Mouse (Mus musculus): Measurements from ENCODE around the gene Tsr1. TPM values are rescaled to one million over a fixed set of nuclear protein-coding genes. Genes with fewer than 3 reads are reported as not detected.

Gene Tsr1
- 63.0 and 66.1 TPM in 2 replicates for polyA plus RNA-seq (2016; fragmentation: Nextera tagmentation; extraction: Ambion mirVana)

DNA sequence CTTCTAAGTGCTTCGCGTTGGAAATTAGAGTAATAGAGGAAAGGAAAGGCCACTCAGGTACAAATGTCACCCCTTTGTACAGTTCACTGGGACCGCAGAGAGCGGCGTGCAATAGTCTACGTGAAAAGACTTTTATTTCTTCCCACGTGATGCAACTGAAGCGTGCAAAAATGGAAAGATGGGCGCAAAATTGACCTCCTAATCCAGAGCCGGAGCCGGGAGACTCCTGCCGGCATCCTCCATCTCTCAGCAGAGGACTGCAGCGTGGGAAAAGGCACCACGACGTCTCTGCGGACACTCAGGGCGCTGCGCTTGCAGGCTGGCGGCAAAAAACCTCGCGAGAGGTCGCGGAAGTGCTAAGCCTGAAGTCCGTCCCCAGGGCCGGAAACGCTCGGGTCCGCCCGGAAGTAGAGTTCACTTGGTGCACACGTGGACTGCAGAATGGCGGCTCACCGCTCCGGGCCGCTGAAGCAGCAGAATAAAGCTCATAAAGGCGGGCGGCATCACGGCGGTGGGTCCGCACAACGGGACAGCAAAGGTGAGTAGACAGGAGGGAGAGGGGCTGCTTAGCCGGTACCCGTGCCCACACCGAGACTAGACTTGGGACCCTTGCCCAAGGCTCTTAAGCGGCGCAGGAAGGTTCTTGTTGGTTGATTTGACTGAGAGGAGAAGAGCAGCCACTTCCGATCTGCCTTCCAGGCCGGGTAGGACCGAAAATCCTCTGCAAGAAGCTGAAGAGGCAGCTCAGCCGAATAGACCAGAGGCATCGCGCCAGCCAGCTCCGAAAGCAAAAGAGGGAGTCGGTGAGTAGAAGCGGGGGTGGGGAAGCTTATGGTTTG is at the start of gene Tsr1:
Tsr1 (plus strand) TSS at position 394 of the 839 bp plus-strand sequence.
- H3K27me3 ChIP-seq (ENCODE audit: poor library complexity, severe bottlenecking), result no peaks in the 10 kb centered on the region
- peak within 1 kb of the TSS; percentile 89 for H3K4me3 ChIP-seq
- peak within 1 kb of the TSS; percentile 90 for H3K27ac ChIP-seq
- H3K9me3 ChIP-seq, result no peaks in the 10 kb centered on the region
- WGBS, result under 1% methylated on average over 54 of the region's 54 CpGs
- H3K4me1 ChIP-seq, result peaks cover 44% of the 10 kb centered on the region
- DNase-seq (ENCODE audit: extremely low spot score, low spot score), result peak; percentile 93
- H3K36me3 ChIP-seq (replicated peaks), result peaks cover 41% of the 10 kb centered on the region

DNA sequence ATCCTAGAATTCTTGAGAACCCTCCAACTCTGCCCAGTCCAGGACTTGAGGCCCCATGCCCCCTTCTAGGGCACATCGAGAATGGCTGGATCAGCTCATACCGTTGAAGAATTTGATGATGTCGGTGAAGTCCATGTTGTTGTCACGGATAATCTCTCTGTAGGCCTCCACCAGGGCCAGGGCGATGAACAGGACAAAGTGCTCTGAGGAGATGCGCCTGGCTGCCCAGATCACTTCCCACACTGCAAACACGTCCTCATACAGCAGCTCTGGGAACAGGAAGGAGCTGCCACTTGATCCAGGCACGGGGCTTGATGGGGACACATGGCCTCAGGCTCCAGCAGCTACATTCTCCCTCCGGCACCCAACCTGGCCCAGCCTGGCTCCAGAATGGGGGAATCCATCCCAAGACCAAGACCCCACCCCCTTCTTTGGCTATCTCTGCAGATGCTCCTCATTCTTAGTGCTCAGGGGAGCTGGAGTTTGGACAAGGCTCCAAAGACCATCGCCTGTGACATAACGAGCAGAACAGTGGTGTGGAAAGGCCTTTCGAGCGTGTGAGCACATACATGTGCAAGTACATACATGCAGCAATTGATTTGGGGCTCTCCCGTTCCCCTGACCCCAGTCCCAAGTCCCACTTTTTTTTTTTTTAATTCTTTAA is 46.7 kb upstream of the Tsr1 start:
- Histone ChIP-seq H3K4me1 (peaks cover 16% of the 10 kb centered on the region), H3K4me3 (no peak overlapping the region), H3K9me3 (no peaks in the 10 kb centered on the region), H3K27me3 (ENCODE audit: poor library complexity, severe bottlenecking) (no peaks in the 10 kb centered on the region), H3K36me3 (replicated peaks) (peaks cover 39% of the 10 kb centered on the region), H3K27ac (no peak overlapping the region)
- 85% methylated on average over 14 of the region's 14 CpGs for WGBS
- no peak for DNase-seq (ENCODE audit: extremely low spot score, low spot score)

DNA sequence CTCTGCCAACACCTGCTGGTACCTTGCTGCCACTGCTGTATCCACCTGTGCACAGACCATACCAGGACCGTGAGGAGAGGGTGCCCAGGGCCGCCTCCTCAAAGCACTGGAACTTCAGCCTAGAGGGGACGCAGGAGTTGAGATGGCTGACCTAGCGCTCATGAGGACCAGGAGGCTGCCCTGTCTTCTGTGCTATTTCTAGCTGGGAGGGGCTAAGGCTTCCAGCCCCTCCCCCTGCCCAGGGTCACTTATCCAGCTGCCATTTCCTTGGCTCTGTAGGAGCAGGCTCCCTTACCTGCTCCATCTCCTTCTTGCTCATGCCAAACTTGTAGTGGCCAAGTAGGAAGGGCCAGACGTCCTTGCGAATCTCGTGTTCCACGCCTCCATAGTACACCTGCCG is 40.1 kb upstream of the Tsr1 start:
- no peak overlapping the region for H3K27ac ChIP-seq

DNA sequence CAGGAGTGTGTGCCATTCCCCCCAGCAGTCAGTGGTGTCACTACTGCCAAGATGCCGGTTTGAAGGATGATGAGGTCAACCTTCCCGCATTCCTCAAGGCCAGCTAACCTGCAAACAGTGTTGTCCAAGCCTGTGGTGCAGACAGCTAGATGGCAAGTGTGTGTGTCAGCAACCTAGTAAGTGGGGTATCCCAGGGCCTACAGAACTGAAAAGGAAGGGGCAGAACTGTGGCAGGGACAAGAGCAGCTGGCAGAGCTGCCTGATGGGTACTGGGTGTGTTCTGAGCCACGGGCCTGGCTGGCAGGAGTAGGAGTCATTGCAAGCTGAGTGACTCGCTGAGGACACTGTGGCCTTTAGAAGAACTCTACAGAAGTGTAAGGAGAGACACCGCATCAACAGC is 35.7 kb upstream of the Tsr1 start:
- Histone ChIP-seq H3K4me3 (no peak overlapping the region), H3K36me3 (replicated peaks) (peaks cover 50% of the 10 kb centered on the region), H3K27me3 (ENCODE audit: poor library complexity, severe bottlenecking) (no peaks in the 10 kb centered on the region), H3K9me3 (no peaks in the 10 kb centered on the region), H3K4me1 (0 out of 2 replicates have a peak, but pooled peaks cover 9% of the 10 kb centered on the region), H3K27ac (no peak overlapping the region)
- WGBS, result 89% methylated on average over 5 of the region's 5 CpGs
- no peak for DNase-seq (ENCODE audit: extremely low spot score, low spot score)

More for the DNA sequence above, 40.1 kb upstream of the Tsr1 start:
- peaks cover 38% of the 10 kb centered on the region for H3K36me3 ChIP-seq (replicated peaks)
- no peak for DNase-seq (ENCODE audit: extremely low spot score, low spot score)
- H3K9me3 ChIP-seq, result no peaks in the 10 kb centered on the region
- WGBS, result 87% methylated on average over 9 of the region's 9 CpGs
- no peaks in the 10 kb centered on the region for H3K27me3 ChIP-seq (ENCODE audit: poor library complexity, severe bottlenecking)
- 0 out of 2 replicates have a peak, but pooled peaks cover 6% of the 10 kb centered on the region for H3K4me1 ChIP-seq
- no peak overlapping the region for H3K4me3 ChIP-seq

DNA sequence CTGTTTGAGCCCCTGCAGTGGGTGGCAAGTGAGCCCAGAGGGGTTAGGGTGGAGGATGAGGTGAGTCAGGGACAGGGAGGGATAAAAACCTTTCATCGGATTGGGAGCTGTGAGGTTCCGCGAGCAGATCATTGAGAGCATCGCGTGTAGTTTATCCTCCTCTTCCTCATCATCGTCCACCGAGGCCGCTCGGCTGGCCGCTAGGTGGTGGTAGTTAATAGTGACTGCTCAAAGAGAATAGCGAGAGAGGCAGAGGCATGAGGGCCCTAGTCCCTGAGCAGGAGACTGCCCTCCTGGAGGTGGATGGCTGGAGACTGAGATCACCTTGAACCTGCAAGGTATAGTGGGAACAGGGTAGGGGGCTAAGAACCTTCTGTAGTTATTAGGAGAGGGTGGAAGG is 34.4 kb upstream of the Tsr1 start:
- no peak overlapping the region for H3K4me3 ChIP-seq
- no peaks in the 10 kb centered on the region for H3K27me3 ChIP-seq (ENCODE audit: poor library complexity, severe bottlenecking)
- 29% methylated on average over 11 of the region's 11 CpGs for WGBS
- H3K27ac ChIP-seq, result no peak overlapping the region
- H3K36me3 ChIP-seq (replicated peaks), result peaks cover 57% of the 10 kb centered on the region
- no peak for DNase-seq (ENCODE audit: extremely low spot score, low spot score)
- H3K9me3 ChIP-seq, result no peaks in the 10 kb centered on the region
- 0 out of 2 replicates have a peak, but pooled peaks cover 4% of the 10 kb centered on the region for H3K4me1 ChIP-seq

DNA sequence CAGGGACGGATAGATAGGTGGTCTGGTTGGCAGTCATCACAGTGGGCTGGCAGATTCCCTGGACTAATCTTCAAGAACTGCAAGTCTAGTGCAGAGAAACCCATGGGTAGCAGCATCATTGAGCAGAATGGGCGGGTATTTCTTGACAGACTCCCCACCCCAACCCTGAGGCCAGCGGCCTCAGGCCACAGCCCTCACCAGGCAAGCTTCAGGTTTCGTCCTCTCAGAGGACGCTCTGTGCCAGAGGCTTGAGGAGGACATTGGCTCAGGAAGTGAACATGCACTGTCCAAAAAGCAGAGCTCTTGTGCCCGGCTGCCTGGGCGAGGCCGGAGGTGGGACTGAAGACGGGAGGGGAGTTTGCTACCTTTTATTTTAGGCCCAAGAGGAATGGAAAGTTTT is 33.5 kb upstream of the Tsr1 start:
- H3K27me3 ChIP-seq (ENCODE audit: poor library complexity, severe bottlenecking), result no peaks in the 10 kb centered on the region
- H3K4me3 ChIP-seq, result no peak overlapping the region
- no peaks in the 10 kb centered on the region for H3K9me3 ChIP-seq
- DNase-seq (ENCODE audit: extremely low spot score, low spot score), result no peak
- WGBS, result 90% methylated on average over 9 of the region's 9 CpGs
- H3K4me1 ChIP-seq, result 0 out of 2 replicates have a peak, but pooled peaks cover 4% of the 10 kb centered on the region
- H3K27ac ChIP-seq, result no peak overlapping the region
- peaks cover 54% of the 10 kb centered on the region for H3K36me3 ChIP-seq (replicated peaks)

DNA sequence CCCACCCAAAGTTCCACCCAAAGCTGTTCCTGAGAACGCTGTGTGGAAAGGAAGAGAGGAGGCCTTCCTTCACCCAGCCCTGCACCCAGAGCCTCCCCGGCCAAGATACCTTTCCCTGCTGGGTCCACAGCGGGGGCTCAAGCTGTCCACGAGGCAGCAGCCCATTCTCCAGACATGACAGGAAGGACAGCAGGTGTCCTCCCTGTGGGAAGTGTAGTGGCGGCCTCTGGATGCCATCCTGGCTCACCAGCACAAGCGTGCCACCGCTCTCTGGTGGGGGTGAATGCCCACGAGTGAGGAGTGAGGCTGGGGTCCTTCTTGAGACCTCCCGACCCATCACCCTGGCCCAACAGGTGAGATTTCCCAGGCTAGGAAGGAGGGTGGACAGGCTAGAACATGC is 32.6 kb upstream of the Tsr1 start:
- no peak overlapping the region for H3K27ac ChIP-seq
- no peak for DNase-seq (ENCODE audit: extremely low spot score, low spot score)
- H3K4me1 ChIP-seq, result 0 out of 2 replicates have a peak, but pooled peaks cover 4% of the 10 kb centered on the region
- no peaks in the 10 kb centered on the region for H3K9me3 ChIP-seq
- WGBS, result 86% methylated on average over 9 of the region's 9 CpGs
- no peak overlapping the region for H3K4me3 ChIP-seq
- H3K36me3 ChIP-seq (replicated peaks), result peaks cover 50% of the 10 kb centered on the region
- H3K27me3 ChIP-seq (ENCODE audit: poor library complexity, severe bottlenecking), result no peaks in the 10 kb centered on the region

DNA sequence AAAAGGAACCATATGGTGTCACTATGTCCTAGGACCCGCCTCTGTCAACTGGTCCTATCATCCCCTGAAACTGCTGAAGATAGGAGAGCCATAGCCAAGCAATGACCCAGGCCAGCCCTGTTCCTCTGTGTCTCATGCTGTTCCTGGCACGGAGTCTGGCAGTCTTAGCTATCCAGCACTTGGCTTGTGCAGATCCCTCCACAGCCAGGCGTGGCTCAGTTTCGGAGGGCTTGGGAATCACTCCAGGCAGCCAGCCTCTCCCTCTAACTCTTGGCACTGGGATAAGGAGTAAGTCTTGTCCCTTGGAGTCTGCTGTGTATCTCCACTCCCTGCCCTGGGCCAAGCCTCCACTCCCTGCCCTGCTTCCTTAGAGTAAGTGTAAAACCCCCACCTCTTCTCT is 31.2 kb upstream of the Tsr1 start:
- 89% methylated on average over 4 of the region's 4 CpGs for WGBS
- H3K36me3 ChIP-seq (replicated peaks), result peaks cover 45% of the 10 kb centered on the region
- no peak overlapping the region for H3K27ac ChIP-seq

DNA sequence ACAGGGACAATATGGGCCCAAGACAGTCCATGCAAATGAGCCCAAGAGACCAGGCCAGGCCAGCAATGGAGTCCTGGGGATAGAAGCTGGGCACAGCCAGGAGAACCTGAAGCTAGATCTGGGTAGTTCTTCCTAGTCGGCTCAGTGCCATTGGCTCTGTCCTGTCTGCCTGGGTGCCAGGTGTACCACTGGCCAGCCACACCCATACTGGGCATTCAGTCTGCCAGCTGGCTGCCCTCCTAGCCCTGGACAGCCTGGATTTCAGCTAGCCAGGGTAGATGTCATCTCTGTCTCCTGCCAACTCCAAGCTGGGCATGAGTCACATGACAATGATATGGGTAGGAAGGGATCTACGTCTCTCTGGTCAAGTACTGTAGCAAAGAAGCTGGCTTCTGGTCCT is 30.7 kb upstream of the Tsr1 start:
- Histone ChIP-seq H3K4me1 (peaks cover 16% of the 10 kb centered on the region), H3K36me3 (replicated peaks) (peaks cover 45% of the 10 kb centered on the region), H3K27me3 (ENCODE audit: poor library complexity, severe bottlenecking) (no peaks in the 10 kb centered on the region), H3K4me3 (no peak overlapping the region), H3K27ac (no peak overlapping the region), H3K9me3 (no peaks in the 10 kb centered on the region)
- no peak for DNase-seq (ENCODE audit: extremely low spot score, low spot score)
- WGBS, result 92% methylated on average over 2 of the region's 2 CpGs

More for the DNA sequence above, 31.2 kb upstream of the Tsr1 start:
- Histone ChIP-seq H3K27me3 (ENCODE audit: poor library complexity, severe bottlenecking) (no peaks in the 10 kb centered on the region), H3K4me1 (peaks cover 16% of the 10 kb centered on the region), H3K9me3 (no peaks in the 10 kb centered on the region), H3K4me3 (no peak overlapping the region)
- no peak for DNase-seq (ENCODE audit: extremely low spot score, low spot score)

DNA sequence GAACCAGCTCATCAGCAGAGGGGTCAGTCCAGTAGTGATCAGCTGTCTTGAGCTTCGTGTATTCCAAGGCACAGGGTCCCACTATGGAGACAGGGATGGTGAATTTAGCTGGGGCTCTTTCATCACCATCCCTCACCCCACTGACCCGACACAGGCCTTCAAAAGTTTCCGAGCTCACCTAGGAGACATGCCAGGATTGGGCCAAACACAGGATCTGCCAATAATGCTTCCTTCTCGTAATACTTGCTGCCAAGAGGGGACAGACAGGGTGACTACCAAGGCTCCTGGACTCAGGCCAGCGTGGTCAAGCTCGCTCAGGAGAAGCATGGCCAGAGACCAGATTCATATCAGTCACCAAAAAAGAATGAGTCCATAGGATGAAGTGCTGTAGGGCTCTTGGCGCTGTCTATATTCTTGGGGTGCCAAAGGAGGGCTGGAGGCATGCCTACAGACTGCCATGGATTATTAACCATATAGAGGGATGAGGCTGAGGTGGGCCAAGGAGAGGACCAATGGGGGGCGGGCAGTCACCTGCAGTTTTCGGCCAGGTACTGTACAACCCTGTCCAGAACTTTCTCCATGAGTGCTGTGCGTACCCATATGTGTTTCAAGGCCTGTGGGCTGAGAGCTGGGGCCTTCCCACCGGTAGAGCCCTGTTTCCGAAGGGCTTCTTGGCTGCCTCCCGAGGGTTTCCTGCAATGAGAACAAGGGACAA is 29.7 kb upstream of the Tsr1 start:
- Histone ChIP-seq H3K27ac (no peak overlapping the region), H3K27me3 (ENCODE audit: poor library complexity, severe bottlenecking) (no peaks in the 10 kb centered on the region), H3K4me1 (peaks cover 16% of the 10 kb centered on the region), H3K9me3 (no peaks in the 10 kb centered on the region), H3K4me3 (no peak overlapping the region), H3K36me3 (replicated peaks) (peaks cover 41% of the 10 kb centered on the region)
- 91% methylated on average over 13 of the region's 13 CpGs for WGBS
- DNase-seq (ENCODE audit: extremely low spot score, low spot score), result no peak

DNA sequence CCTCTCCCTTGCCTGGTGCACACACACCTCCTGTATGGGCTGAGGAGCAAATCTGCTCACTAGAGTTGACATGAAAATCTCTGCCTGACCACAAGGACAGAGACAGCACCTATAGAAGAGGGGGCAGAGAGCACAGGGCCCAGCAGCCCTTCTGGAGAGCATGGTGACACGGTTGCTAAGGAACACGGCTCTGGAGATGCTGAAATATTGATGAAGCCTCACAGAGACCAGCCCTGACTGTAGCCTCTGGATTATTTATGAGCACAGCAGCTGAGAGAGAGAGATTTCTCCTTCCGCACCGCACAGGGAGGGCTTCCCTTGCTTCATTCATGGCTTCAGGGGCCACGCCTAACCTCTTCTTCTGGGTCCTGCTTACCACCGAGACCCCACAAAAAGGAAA is 28.3 kb upstream of the Tsr1 start:
- H3K4me1 ChIP-seq, result peaks cover 14% of the 10 kb centered on the region
- no peak overlapping the region for H3K27ac ChIP-seq
- 91% methylated on average over 6 of the region's 6 CpGs for WGBS
- H3K4me3 ChIP-seq, result no peak overlapping the region
- H3K36me3 ChIP-seq (replicated peaks), result peaks cover 34% of the 10 kb centered on the region
- H3K27me3 ChIP-seq (ENCODE audit: poor library complexity, severe bottlenecking), result no peaks in the 10 kb centered on the region
- DNase-seq (ENCODE audit: extremely low spot score, low spot score), result no peak
- no peaks in the 10 kb centered on the region for H3K9me3 ChIP-seq

DNA sequence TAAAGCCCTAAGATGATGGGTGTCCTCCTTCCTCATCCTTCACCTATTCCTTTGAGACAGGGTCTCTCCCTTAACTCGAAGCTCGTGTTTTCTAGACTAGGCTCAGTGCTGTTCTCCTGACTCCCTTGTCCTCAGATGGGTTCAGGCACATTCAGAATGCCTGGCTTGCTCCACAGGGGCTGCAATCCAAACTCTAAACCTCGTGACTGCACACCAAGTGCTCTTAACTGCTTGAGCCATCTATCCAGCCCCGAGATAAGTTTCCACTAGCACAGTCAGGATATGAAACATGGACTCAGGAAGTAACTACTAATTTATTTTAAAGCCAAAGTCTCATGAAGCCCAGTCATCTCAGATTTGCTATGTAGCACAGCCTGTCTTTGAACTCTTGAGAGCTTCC is 27.3 kb upstream of the Tsr1 start:
- H3K36me3 ChIP-seq (replicated peaks), result peaks cover 27% of the 10 kb centered on the region
- H3K27ac ChIP-seq, result no peak overlapping the region
- no peaks in the 10 kb centered on the region for H3K9me3 ChIP-seq
- H3K27me3 ChIP-seq (ENCODE audit: poor library complexity, severe bottlenecking), result no peaks in the 10 kb centered on the region
- DNase-seq (ENCODE audit: extremely low spot score, low spot score), result no peak
- no peak overlapping the region for H3K4me3 ChIP-seq
- peaks cover 21% of the 10 kb centered on the region for H3K4me1 ChIP-seq
- 77% methylated on average over 4 of the region's 4 CpGs for WGBS
